Mouse (Mus musculus): ENCODE data around the gene Tnk2.

Tnk2 gene

GRCm38 (mm10) chr16:32660095-32660494 lies 16.4 kb downstream of the Tnk2 start:
- no peak for DNase-seq (ENCODE audit: low spot score)

DNA sequence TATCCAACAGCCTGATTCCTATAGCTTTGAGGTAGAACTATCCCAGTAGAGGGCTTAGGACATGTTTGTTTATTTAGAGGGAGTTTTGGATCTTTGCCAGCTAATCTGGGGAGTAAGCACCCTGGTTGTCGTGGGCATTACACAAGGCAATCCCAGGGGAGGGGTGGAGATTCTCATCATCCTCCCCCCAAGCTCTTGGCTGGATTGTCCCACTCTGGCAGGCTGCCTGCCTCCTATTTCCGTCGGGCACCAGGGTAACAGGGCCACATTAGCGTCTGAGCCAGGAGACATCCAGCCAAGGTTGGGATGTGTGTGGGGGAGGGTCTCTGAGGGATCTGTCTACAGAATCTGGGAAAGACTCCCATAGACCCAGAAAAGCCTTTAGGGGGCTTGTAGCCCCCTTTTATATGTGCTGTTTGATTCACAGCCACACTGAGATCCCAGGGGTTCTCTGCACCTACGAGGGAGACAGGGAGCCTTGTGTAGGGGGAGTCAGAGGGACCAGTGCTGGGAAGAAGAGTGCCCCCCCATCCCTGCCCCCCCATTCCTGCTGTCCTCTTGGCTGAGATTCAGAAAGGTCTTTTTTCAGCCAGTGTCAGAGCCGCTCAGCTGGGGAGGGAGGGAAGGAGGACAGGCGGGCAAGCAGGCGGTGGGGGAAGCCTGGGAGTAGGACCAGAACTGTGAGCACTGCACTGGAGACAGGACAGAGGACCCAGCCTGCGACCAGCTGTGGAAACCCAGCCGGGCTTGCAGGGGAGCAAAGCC lies 17.1 kb downstream of the Tnk2 start:
- DNase-seq (ENCODE audit: low spot score) = no peak

GRCm38 (mm10) chr16:32661493-32661921 lies 17.8 kb downstream of the Tnk2 start:
- DNase-seq (ENCODE audit: low spot score) = no peak

- no peak for DNase-seq (ENCODE audit: low spot score)
These were observed 18.7 kb downstream of the Tnk2 start for GRCm38 (mm10) chr16:32662372-32662771.

GRCm38 (mm10) chr16:32663231-32663858 lies 19.7 kb downstream of the Tnk2 start:
- DNase-seq (ENCODE audit: low spot score) = no peak

DNA sequence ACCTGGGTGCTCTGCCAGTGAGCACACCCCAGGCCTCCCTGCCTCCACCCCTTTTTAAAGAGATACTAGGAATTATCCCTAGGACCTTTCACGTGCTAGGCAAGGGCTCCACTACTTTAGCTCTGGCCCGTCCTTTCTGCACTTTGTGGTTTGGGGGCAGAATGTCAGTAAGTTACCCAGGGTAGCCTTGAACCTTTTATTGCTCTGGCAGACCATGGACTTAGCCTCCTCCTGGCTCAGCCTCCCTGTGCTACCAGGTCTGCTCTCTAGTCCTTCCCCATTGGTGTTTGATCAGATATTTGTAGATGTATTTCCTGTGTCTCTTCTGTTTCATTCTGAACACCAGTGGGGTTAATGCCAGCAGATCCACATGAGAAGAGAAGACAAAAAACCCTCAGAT lies 20.5 kb downstream of the Tnk2 start:
- no peak for DNase-seq (ENCODE audit: low spot score)

- no peak for DNase-seq (ENCODE audit: low spot score)
These were observed 22.4 kb downstream of the Tnk2 start for GRCm38 (mm10) chr16:32665851-32666665.

- no peak for DNase-seq (ENCODE audit: low spot score)
These were observed 23.2 kb downstream of the Tnk2 start for GRCm38 (mm10) chr16:32666671-32667551.

DNA sequence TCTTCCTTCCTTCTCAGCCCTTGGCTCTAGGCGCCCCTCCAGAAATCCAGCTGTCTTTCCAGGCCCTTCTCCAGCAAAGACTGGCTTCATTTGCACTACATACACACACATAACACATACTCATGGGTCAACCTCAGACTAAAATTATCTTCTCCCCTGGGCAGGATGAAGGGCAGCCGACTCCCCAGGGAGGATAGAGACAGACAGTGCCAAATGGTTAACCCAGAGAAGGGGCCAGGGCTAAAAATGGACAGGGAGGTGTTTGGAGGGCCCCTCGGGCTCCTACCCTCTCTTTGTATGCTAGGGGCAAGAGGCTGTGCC lies 23.8 kb downstream of the Tnk2 start:
- no peak for DNase-seq (ENCODE audit: low spot score)

GRCm38 (mm10) chr16:32668030-32668429 lies 24.4 kb downstream of the Tnk2 start:
- DNase-seq (ENCODE audit: low spot score) = no peak

DNA sequence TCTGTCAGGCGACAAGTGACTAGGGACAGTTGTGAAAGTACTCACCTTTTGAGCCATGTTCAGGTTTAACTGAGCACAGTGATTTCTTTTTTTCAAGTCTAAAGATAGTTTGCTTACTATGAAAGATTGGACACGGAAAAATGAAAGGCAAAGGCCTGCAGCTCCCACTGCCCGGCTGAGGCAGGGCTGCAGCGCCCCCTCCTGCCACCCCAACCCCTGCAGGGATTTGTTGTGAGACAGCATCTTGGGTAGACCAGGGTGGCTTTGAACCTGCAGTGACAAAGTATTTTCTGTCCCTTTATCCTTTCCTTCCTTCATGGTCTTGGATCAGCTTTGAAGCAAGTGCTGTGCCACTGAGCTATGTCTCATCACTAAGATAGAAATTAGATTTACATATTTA lies 24.8 kb downstream of the Tnk2 start:
- no peak for DNase-seq (ENCODE audit: low spot score)

DNA sequence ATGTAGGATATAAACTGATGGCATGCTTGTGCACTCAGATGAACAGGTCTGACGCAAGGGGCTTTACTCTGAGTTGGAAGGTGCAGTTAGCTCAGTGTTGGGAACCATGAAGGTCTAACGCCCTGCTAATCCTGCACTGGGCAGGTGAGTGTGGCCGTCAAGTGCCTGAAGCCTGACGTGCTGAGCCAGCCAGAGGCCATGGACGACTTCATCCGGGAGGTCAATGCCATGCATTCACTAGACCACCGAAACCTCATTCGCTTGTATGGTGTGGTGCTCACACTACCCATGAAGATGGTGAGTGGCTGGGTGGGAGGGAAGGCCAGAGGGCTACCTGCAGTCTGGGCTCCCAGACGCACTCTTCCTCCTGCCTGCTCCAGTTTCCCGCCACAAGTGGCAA lies 25.6 kb downstream of the Tnk2 start:
- DNase-seq (ENCODE audit: low spot score) = no peak

DNA sequence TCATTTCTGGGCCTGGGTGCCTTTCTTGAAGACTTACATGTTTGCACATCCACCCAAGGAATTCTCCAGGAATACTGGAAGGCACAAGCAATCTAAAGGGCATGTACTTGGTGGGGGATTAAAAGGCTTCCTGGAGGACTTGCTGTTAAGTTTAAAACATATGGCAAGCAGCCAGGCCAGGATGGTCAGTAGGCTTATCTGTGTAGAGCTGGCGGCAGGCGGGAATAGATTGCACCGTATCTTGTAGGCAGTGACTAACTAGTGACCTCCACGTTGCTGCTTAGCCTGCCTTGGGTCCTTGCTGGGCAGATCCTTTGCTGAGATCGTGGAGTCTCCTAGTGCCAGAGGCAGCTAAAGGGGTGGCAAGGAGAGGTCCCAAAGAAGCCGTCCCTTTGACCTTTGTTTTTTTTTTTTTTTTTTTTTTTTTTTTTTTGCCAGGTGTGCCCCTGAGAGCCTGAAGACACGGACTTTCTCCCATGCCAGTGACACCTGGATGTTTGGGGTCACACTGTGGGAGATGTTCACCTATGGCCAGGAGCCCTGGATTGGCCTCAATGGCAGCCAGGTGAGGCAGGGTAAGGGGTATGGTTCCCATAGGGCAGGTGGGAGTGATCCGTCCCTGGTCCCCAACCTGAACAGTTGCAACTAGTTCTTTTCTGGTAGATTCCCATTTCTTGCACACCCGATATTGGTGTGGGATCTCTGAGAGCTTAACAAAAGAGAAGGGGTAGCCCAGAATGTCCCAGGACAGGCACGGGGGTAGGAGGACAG lies 26.9 kb downstream of the Tnk2 start:
- no peak for DNase-seq (ENCODE audit: low spot score)

DNA sequence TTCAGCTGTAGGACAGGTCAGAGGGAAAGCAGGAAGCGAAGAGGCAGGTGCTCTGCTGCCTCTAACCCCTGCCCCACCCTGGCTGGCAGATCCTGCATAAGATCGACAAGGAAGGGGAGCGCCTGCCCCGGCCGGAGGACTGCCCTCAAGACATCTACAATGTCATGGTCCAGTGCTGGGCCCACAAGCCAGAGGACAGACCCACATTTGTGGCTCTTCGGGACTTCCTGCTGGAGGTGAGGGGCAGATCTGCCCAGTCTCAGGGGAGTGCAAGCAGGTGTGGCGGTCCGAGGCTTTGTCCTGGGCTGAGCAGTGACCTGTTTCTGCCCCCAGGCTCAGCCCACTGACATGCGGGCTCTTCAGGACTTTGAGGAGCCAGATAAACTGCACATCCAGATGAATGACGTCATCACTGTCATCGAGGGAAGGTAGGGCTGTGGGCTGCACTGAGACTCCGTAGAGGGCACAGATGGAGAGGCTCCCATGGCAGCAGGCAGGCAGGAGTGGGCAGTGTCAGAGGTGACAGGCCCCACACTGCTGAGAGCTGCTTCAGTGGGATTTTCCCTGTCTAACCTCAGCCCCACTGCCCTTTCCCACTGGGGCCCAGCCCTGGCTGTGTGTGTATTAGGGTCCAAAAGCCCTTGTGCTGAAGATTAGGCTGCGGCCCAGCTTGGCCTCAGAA lies 27.7 kb downstream of the Tnk2 start:
- DNase-seq (ENCODE audit: low spot score) = no peak

DNA sequence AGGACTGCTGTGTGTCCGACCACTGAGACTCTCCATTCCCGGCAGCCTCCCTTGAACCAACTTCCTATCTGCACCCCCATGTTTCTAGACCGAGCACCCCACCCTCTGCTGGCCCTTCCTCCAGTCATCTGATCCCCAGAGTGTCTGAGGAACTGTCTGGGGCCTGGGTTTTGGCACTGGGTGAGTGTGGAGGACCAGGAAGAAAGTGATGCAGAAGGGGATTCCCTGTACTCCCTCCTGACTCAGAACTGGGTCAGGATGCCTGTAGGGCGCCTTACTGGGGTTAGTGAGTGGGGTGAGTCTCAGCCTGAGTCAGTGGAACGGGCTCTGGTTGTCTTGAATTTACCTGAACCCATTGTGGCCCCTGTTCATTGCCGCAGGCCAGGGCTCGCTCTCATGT lies 28.6 kb downstream of the Tnk2 start:
- DNase-seq (ENCODE audit: low spot score) = no peak

- DNase-seq (ENCODE audit: low spot score) = no peak
These were observed 29.3 kb downstream of the Tnk2 start for GRCm38 (mm10) chr16:32672861-32673560.

GRCm38 (mm10) chr16:32674121-32674740 lies 30.6 kb downstream of the Tnk2 start:
- DNase-seq (ENCODE audit: low spot score) = no peak

DNA sequence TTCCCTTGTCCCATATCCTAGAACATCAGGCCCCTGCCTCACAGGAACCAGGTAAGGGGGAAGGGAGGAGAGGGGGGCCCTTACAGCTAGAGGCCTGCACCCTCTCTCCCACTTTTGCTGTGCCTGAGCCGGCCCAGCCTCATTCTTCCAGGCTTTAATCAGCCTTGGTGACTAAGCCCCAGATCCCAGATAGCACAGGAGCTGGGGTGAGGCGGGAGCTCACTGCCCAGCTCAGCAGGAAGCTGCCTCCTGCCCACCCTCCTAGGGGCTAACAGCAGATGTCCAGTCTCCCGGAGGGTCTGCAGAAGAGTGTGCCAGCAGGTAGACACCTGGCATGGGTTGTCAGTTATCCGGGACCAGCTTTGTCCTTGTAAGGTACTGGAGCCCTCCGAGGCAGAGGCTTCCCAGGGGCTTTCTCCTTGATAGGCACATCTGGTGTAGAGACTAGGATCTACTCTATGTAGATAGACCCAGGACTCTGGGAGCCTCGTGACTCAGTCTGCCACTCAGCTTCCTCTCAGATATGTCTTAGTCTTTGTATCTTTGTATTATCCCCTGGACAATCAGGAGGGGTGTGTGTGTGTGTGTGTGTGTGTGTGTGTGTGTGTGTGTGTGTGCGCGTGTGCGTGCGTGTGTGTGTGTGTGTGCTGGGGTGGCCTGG lies 33.5 kb downstream of the Tnk2 start:
- DNase-seq (ENCODE audit: low spot score) = no peak

DNA sequence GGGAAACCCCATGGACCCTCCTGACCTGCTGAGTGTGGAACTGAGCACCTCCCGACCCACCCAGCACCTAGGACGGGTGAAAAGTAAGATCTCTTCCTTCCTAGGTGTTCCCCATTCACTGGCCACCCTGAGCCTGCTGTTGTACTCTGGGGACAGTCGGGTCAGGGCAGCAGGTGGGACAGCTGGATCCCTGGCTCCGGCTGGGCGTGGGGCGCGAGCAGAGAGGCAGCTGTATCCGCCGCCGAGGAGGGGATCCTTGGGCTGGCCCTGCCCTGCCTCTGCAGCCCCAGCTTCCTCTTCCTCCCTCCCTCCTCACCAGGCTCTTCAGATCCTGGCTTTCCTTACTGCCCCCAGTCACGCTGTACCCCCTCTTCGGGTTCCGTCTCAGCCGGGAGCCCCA lies 34.2 kb downstream of the Tnk2 start:
- DNase-seq (ENCODE audit: low spot score) = no peak

Data from urinary bladder, postnatal 10 days (tissue).